ENCODE assay signal across 9 mouse cellular contexts in genomic region chr4:58934746-58935476, GRCm38 (mm10). TPM values are rescaled to one million over a fixed set of nuclear protein-coding genes. Genes with fewer than 3 reads are reported as not detected.
DNase-seq lines count a peak whose midpoint lies in the region; ATAC-seq and TF ChIP-seq lines count a peak whose summit lies in the region.
"Had no signal": no experiment of that assay in that cellular context is flagged by ENCODE, and none has a peak within 500 bp of the region (broad histone marks: within the 10 kb centered on the region; RNA-seq: fewer than 3 reads in every experiment).

No protein-coding gene starts in this region.

- no peak overlapping the region for H3K4me3 ChIP-seq in forebrain, postnatal 0 days (ENCODE audit: low read depth, low read length)
- H3K4me3 ChIP-seq in midbrain, embryonic 16.5 days (ENCODE audit: low read depth, low read length) = no peak overlapping the region
- H3K4me3 ChIP-seq: midbrain, embryonic 12.5 days had no signal

- H3K27me3 ChIP-seq in forebrain, postnatal 0 days (ENCODE audit: insufficient read depth, low read length) = no peaks in the 10 kb centered on the region
- no peaks in the 10 kb centered on the region for H3K27me3 ChIP-seq in midbrain, embryonic 16.5 days (ENCODE audit: control insufficient read depth, insufficient read depth, low read depth, low read length)
- H3K27me3 ChIP-seq: midbrain, embryonic 12.5 days had no signal

- peak; percentile 49 to 62 for DNase-seq in right cerebral cortex, postnatal 10 days (ENCODE audit: low spot score in 2 of 2)
- DNase-seq in right cerebral cortex, adult 18-20 months = no peak
- DNase-seq in adrenal gland, postnatal 25 days = peak; percentile 25
- peak; percentile 77 for DNase-seq in forebrain, postnatal 0 days
- DNase-seq in left cerebral cortex, postnatal 4 days = peak; percentile 59
- DNase-seq in thymus, postnatal 36 days = peak; percentile 14 to 32

- intact Hi-C loops in left cerebral cortex, postnatal 4 days (cut with DNase I) = no loop called here

- no peak overlapping the region for H3K27ac ChIP-seq in forebrain, postnatal 0 days (ENCODE audit: low read depth, low read length)
- H3K27ac ChIP-seq in midbrain, embryonic 16.5 days (ENCODE audit: low read length) = no peak overlapping the region
- H3K27ac ChIP-seq: midbrain, embryonic 12.5 days had no signal

- H3K4me1 ChIP-seq in forebrain, postnatal 0 days (ENCODE audit: insufficient read depth) = no peaks in the 10 kb centered on the region
- H3K4me1 ChIP-seq in midbrain, embryonic 16.5 days (ENCODE audit: control insufficient read depth, insufficient read depth, low read length) = no peaks in the 10 kb centered on the region
- H3K4me1 ChIP-seq: midbrain, embryonic 12.5 days had no signal

- no peak overlapping the region for H3K9ac ChIP-seq in forebrain, postnatal 0 days
- H3K9ac ChIP-seq in midbrain, embryonic 16.5 days (ENCODE audit: low read depth, low read length) = no peak overlapping the region
- H3K9ac ChIP-seq: midbrain, embryonic 12.5 days had no signal

- no peaks in the 10 kb centered on the region for H3K36me3 ChIP-seq in forebrain, postnatal 0 days (ENCODE audit: insufficient read depth)
- H3K36me3 ChIP-seq in midbrain, embryonic 16.5 days (ENCODE audit: control insufficient read depth, insufficient read depth, low read length) = no peaks in the 10 kb centered on the region
- H3K36me3 ChIP-seq: midbrain, embryonic 12.5 days had no signal

- ATAC-seq in forebrain, postnatal 0 days = peak; percentile 99
- ATAC-seq in hematopoietic stem cell, adult 5-6 weeks (replicated peaks in 1 of 2; ENCODE audit: insufficient read depth in 1 of 2, low FRiP score in 2 of 2, low TSS enrichment in 1 of 2, low read depth in 1 of 2, poor library complexity in 2 of 2, severe bottlenecking in 2 of 2) = peak; percentile 73 to 90; a peak in 3 of 4 replicates
- ATAC-seq in midbrain, embryonic 16.5 days = peak; percentile 84

- 44% methylated on average over 15 of the region's 15 CpGs for WGBS in forebrain, postnatal 0 days
- WGBS in midbrain, embryonic 16.5 days = 47% methylated on average over 15 of the region's 15 CpGs

- H3K4me2 ChIP-seq in forebrain, postnatal 0 days (ENCODE audit: low read depth) = no peak overlapping the region
- no peak overlapping the region for H3K4me2 ChIP-seq in midbrain, embryonic 16.5 days (ENCODE audit: low read length)
- H3K4me2 ChIP-seq: midbrain, embryonic 12.5 days had no signal

- H3K9me3 ChIP-seq in forebrain, postnatal 0 days (ENCODE audit: low read length) = no peaks in the 10 kb centered on the region
- no peaks in the 10 kb centered on the region for H3K9me3 ChIP-seq in midbrain, embryonic 16.5 days (replicated peaks; ENCODE audit: control insufficient read depth, low read length, poor library complexity, severe bottlenecking)
- H3K9me3 ChIP-seq: midbrain, embryonic 12.5 days had no signal

- TF ChIP-seq CTCF in forebrain, postnatal 0 days (IDR thresholded peaks at IDR 0.05; ENCODE audit: low read depth) = peak; percentile 62

RNA-seq across cellular contexts. Expression of gene Zkscan16, which starts 8.5 kb away (rescaled TPM):
- 1.4 and 5.2 TPM in 2 replicates for total RNA-seq in adrenal gland, postnatal 25 days (2021)
- total RNA-seq in forebrain, postnatal 0 days (2014; rRNA removed) = 3.7 and 5.6 TPM in 2 replicates
- 0.44 and 1.5 TPM in 2 replicates for polyA plus RNA-seq in forebrain, postnatal 0 days (2015; fragmentation: Nextera tagmentation; extraction: Ambion mirVana)
- not detected in 2 replicates for total RNA-seq in hematopoietic stem cell, adult 5-6 weeks (2017)
- total RNA-seq in left cerebral cortex, postnatal 4 days (2021) = 10 to 100 TPM; 11.9 to 13.0 TPM
- 3.0 and 3.3 TPM in 2 replicates for polyA plus RNA-seq in midbrain, embryonic 16.5 days (2015; fragmentation: Nextera tagmentation; extraction: Ambion mirVana)

RNA-seq across cellular contexts. Expression of gene Ecpas, which starts 22.4 kb away (rescaled TPM):
- total RNA-seq in adrenal gland, postnatal 25 days (2021) = 174 and 181 TPM in 2 replicates
- 64.5 and 81.6 TPM in 2 replicates for total RNA-seq in forebrain, postnatal 0 days (2014; rRNA removed)
- 19.5 and 22.5 TPM in 2 replicates for polyA plus RNA-seq in forebrain, postnatal 0 days (2015; fragmentation: Nextera tagmentation; extraction: Ambion mirVana)
- 76.4 and 95.9 TPM in 2 replicates for total RNA-seq in hematopoietic stem cell, adult 5-6 weeks (2017)
- 100 to 1,000 TPM; 143 to 147 TPM for total RNA-seq in left cerebral cortex, postnatal 4 days (2021)
- 33.2 and 38.6 TPM in 2 replicates for polyA plus RNA-seq in midbrain, embryonic 16.5 days (2015; fragmentation: Nextera tagmentation; extraction: Ambion mirVana)

RNA-seq across cellular contexts. Expression of gene Ptgr1, which starts 52.0 kb away (rescaled TPM):
- total RNA-seq in adrenal gland, postnatal 25 days (2021) = 16.9 and 25.6 TPM in 2 replicates
- total RNA-seq in forebrain, postnatal 0 days (2014; rRNA removed) = 2.0 and 2.8 TPM in 2 replicates
- polyA plus RNA-seq in forebrain, postnatal 0 days (2015; fragmentation: Nextera tagmentation; extraction: Ambion mirVana) = 3.2 and 3.8 TPM in 2 replicates
- total RNA-seq in hematopoietic stem cell, adult 5-6 weeks (2017) = 2.5 and 10.8 TPM in 2 replicates
- 1 to 10 TPM; 5.4 to 6.2 TPM for total RNA-seq in left cerebral cortex, postnatal 4 days (2021)
- 3.7 and 3.9 TPM in 2 replicates for polyA plus RNA-seq in midbrain, embryonic 16.5 days (2015; fragmentation: Nextera tagmentation; extraction: Ambion mirVana)

RNA-seq across cellular contexts. Expression of gene Dnajc25, which starts 60.0 kb away (rescaled TPM):
- 15.6 and 16.1 TPM in 2 replicates for total RNA-seq in adrenal gland, postnatal 25 days (2021)
- total RNA-seq in forebrain, postnatal 0 days (2014; rRNA removed) = 4.5 and 5.7 TPM in 2 replicates
- 4.6 and 8.5 TPM in 2 replicates for polyA plus RNA-seq in forebrain, postnatal 0 days (2015; fragmentation: Nextera tagmentation; extraction: Ambion mirVana)
- 11.1 and 16.5 TPM in 2 replicates for total RNA-seq in hematopoietic stem cell, adult 5-6 weeks (2017)
- 1 to 10 TPM; 8.4 to 8.8 TPM for total RNA-seq in left cerebral cortex, postnatal 4 days (2021)
- polyA plus RNA-seq in midbrain, embryonic 16.5 days (2015; fragmentation: Nextera tagmentation; extraction: Ambion mirVana) = 5.2 and 5.5 TPM in 2 replicates
